Mouse (Mus musculus): ENCODE data around the gene Zfp286. TPM values are rescaled to one million over a fixed set of nuclear protein-coding genes. Genes with fewer than 3 reads are reported as not detected.

Gene Zfp286
- polyA plus RNA-seq, 1 experiment from 2014 or later = 31.0 TPM

DNA sequence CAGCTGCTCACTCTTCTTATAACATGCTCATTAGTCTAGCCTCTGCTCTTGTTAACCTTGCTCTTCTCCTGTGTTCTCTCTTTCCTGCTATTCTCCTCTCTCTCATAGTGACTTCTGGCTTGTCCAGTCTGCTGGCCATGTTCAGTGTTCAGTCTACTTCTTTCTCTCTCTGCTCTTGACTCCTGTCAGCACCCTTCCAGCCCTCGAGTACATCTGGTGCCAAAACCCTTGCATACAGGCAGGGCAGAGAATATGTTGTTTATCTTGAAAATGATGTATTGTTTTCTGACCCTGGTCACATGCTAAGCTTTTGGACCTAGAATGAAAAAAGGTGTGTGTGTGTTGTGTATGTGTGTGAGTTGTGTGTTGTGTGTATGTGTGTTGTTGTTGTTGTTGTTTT lies 24.2 kb upstream of the Zfp286 start:
- no peaks in the 10 kb centered on the region for H3K36me3 ChIP-seq (ENCODE audit: control insufficient read depth, insufficient read depth, low read length)
- H3K4me1 ChIP-seq (replicated peaks; ENCODE audit: control insufficient read depth, insufficient read depth, low read length) = no peaks in the 10 kb centered on the region
- no peak overlapping the region for H3K9ac ChIP-seq (ENCODE audit: low read length)
- H3K9me3 ChIP-seq (ENCODE audit: control insufficient read depth, low read length) = no peaks in the 10 kb centered on the region
- no peaks in the 10 kb centered on the region for H3K27me3 ChIP-seq (ENCODE audit: control insufficient read depth, insufficient read depth, low read length)
- DNase-seq (ENCODE audit: low spot score) = no peak
- 64% methylated on average over 1 of the region's 1 CpGs for WGBS
- no peak overlapping the region for H3K4me2 ChIP-seq (ENCODE audit: low read depth, low read length, severe bottlenecking)
- no peak for ATAC-seq (replicated peaks; ENCODE audit: low FRiP score)
- no peak overlapping the region for H3K27ac ChIP-seq (ENCODE audit: low read depth, low read length)
- H3K4me3 ChIP-seq (ENCODE audit: low read depth, low read length) = no peak overlapping the region

DNA sequence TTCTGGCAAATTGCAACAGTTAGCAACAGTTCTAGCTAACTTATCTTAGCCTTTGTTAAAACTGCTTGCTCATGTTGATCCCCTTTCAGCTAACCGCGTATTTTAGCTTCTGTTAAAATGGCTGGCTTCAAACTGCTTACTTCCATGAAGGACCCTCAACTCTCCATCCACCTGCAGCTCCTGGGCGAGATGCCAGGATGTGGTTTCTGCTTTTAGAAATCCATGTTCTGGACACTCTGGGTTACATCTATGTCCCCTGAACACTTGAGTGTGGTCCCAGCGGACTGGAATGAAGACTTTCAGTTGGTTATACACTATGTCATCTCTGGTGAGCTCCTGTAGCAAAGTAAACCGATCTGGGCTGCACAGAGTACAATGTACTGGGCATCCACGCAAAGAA lies 23.0 kb upstream of the Zfp286 start:
- H3K9ac ChIP-seq (ENCODE audit: low read length) = no peak overlapping the region
- H3K27me3 ChIP-seq (ENCODE audit: control insufficient read depth, insufficient read depth, low read length) = no peaks in the 10 kb centered on the region
- WGBS = 86% methylated on average over 6 of the region's 6 CpGs
- no peaks in the 10 kb centered on the region for H3K4me1 ChIP-seq (replicated peaks; ENCODE audit: control insufficient read depth, insufficient read depth, low read length)
- H3K36me3 ChIP-seq (ENCODE audit: control insufficient read depth, insufficient read depth, low read length) = no peaks in the 10 kb centered on the region
- no peaks in the 10 kb centered on the region for H3K9me3 ChIP-seq (ENCODE audit: control insufficient read depth, low read length)
- no peak overlapping the region for H3K4me2 ChIP-seq (ENCODE audit: low read depth, low read length, severe bottlenecking)
- DNase-seq (ENCODE audit: low spot score) (no peak), ATAC-seq (replicated peaks; ENCODE audit: low FRiP score) (no peak)
- H3K4me3 ChIP-seq (ENCODE audit: low read depth, low read length) = no peak overlapping the region
- H3K27ac ChIP-seq (ENCODE audit: low read depth, low read length) = no peak overlapping the region

DNA sequence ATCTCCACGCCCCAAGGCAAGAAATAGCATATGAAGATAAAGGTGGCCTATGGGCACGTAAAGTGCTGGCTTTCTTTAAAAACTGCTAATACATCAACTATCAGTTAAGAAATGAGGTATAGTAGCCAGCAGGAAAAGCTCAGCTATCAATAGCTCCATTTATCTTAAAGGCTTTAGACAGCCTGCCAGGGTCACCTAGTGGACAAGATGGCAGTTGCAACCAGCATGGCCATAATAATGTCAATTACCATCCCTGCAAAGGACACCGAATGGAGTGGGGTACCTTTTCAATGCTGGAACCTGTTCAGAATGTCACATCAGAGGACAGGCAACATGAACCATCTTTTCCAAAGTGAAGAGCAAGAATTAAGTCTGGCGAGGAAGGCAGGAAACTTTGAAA lies 19.9 kb upstream of the Zfp286 start:
- no peaks in the 10 kb centered on the region for H3K4me1 ChIP-seq (replicated peaks; ENCODE audit: control insufficient read depth, insufficient read depth, low read length)
- no peaks in the 10 kb centered on the region for H3K27me3 ChIP-seq (ENCODE audit: control insufficient read depth, insufficient read depth, low read length)
- H3K9me3 ChIP-seq (ENCODE audit: control insufficient read depth, low read length) = no peaks in the 10 kb centered on the region
- no peaks in the 10 kb centered on the region for H3K36me3 ChIP-seq (ENCODE audit: control insufficient read depth, insufficient read depth, low read length)
- ATAC-seq (replicated peaks; ENCODE audit: low FRiP score) (no peak), DNase-seq (ENCODE audit: low spot score) (no peak)
- no peak overlapping the region for H3K4me3 ChIP-seq (ENCODE audit: low read depth, low read length)
- no peak overlapping the region for H3K9ac ChIP-seq (ENCODE audit: low read length)
- H3K4me2 ChIP-seq (ENCODE audit: low read depth, low read length, severe bottlenecking) = no peak overlapping the region
- 69% methylated on average over 4 of the region's 4 CpGs for WGBS
- H3K27ac ChIP-seq (ENCODE audit: low read depth, low read length) = no peak overlapping the region

DNA sequence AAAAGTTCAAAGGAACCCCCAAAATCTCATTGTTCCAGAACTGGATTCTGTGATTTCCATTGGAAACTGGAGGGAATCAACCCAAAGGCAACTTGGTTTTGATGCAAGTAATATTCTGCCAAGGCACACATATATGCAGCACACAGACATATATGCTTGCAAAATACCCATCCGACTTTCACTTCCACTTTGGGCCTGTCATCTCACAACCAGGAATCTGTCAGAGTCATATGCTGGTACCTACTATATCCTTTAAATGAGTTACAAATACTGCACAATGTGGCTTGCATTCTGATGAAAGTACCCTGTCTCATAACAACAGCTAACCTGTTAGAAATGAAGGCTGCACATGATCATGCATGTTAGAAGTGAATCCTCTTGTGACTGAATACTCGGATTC lies 18.7 kb upstream of the Zfp286 start:
- Histone ChIP-seq H3K9ac (ENCODE audit: low read length) (no peak overlapping the region), H3K4me3 (ENCODE audit: low read depth, low read length) (no peak overlapping the region), H3K4me2 (ENCODE audit: low read depth, low read length, severe bottlenecking) (no peak overlapping the region), H3K4me1 (replicated peaks; ENCODE audit: control insufficient read depth, insufficient read depth, low read length) (no peaks in the 10 kb centered on the region), H3K9me3 (ENCODE audit: control insufficient read depth, low read length) (no peaks in the 10 kb centered on the region), H3K36me3 (ENCODE audit: control insufficient read depth, insufficient read depth, low read length) (no peaks in the 10 kb centered on the region), H3K27me3 (ENCODE audit: control insufficient read depth, insufficient read depth, low read length) (no peaks in the 10 kb centered on the region), H3K27ac (ENCODE audit: low read depth, low read length) (no peak overlapping the region)
- ATAC-seq (replicated peaks; ENCODE audit: low FRiP score) = no peak
- 82% methylated on average over 2 of the region's 2 CpGs for WGBS
- no peak for DNase-seq (ENCODE audit: low spot score)

DNA sequence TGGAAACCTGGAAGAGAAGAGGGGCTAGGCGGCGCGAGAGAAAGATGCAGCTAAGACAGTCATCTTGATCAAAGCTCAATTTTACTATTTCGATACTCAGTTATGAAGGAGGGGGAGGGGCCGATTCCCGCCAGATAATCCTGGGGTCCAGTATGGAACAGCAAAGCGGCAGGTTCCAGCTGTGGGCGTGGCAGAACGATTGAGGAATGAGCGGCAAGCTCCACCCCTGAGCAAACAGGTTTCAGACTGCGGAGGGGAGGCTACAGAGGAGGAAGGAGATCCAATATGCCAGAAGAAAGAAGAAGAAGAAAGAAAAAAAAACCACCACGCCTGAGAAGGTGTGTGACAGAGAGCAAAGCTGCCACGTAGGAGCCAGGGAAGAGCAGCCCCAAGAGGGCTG lies 14.9 kb upstream of the Zfp286 start:
- Histone ChIP-seq H3K4me1 (replicated peaks; ENCODE audit: control insufficient read depth, insufficient read depth, low read length) (no peaks in the 10 kb centered on the region), H3K36me3 (ENCODE audit: control insufficient read depth, insufficient read depth, low read length) (no peaks in the 10 kb centered on the region), H3K4me2 (ENCODE audit: low read depth, low read length, severe bottlenecking) (no peak overlapping the region), H3K27me3 (ENCODE audit: control insufficient read depth, insufficient read depth, low read length) (no peaks in the 10 kb centered on the region), H3K27ac (ENCODE audit: low read depth, low read length) (no peak overlapping the region), H3K4me3 (ENCODE audit: low read depth, low read length) (no peak overlapping the region), H3K9ac (ENCODE audit: low read length) (no peak overlapping the region), H3K9me3 (ENCODE audit: control insufficient read depth, low read length) (no peaks in the 10 kb centered on the region)
- DNase-seq (ENCODE audit: low spot score) = no peak
- no peak for ATAC-seq (replicated peaks; ENCODE audit: low FRiP score)
- whole genome bisulfite sequencing = 63% methylated on average over 13 of the region's 13 CpGs

DNA sequence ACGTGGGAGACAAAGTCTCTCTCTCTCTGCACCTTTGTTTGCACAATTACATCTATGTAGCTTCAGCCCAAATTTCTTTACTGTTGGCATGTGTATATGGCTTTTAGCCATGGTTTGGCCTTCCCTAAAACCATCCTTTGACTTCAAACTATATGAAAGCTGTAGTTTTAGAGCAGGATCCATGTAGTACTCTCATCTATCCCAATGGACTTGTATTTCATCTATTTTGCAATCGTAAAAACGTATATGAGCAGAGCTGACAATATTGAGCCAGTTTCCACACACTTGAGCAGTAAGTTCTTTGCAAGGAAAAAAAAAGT lies 315 bp upstream of the Zfp286 start:
- Histone ChIP-seq H3K4me3 (ENCODE audit: low read depth, low read length) (peak overlapping the region; percentile 34), H3K4me1 (replicated peaks; ENCODE audit: control insufficient read depth, insufficient read depth, low read length) (no peaks in the 10 kb centered on the region), H3K9me3 (ENCODE audit: control insufficient read depth, low read length) (no peaks in the 10 kb centered on the region), H3K36me3 (ENCODE audit: control insufficient read depth, insufficient read depth, low read length) (no peaks in the 10 kb centered on the region; the same call in 1 of the 2 replicates), H3K27me3 (ENCODE audit: control insufficient read depth, insufficient read depth, low read length) (no peaks in the 10 kb centered on the region), H3K27ac (ENCODE audit: low read depth, low read length) (no peak overlapping the region), H3K4me2 (ENCODE audit: low read depth, low read length, severe bottlenecking) (peak overlapping the region; percentile 69), H3K9ac (ENCODE audit: low read length) (peak overlapping the region; percentile 37)
- no peak for DNase-seq (ENCODE audit: low spot score)
- 60% methylated on average over 3 of the region's 3 CpGs for whole genome bisulfite sequencing
- no peak for ATAC-seq (replicated peaks; ENCODE audit: low FRiP score)

DNA sequence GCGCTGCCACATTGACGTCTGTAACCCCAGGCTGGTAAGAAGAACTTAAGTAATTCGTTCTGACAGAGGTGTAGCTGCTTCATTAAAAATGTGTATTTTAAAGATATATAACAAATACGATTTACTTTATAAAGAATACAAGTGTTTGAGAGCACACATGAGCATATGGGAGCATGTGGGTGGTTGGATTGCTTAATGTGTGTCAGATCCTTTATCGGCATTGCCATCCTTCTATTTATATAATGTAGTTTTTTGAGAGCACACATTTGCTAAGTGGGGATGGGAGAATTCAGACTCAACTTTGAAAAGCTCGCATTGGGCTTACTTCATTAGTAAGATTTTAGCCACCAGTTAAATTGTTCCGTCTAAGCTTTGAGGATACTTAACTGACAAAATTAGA lies 12.8 kb downstream of the Zfp286 start:
- Histone ChIP-seq H3K27ac (ENCODE audit: low read depth, low read length) (no peak overlapping the region), H3K36me3 (ENCODE audit: control insufficient read depth, insufficient read depth, low read length) (peaks cover 27% of the 10 kb centered on the region)

DNA sequence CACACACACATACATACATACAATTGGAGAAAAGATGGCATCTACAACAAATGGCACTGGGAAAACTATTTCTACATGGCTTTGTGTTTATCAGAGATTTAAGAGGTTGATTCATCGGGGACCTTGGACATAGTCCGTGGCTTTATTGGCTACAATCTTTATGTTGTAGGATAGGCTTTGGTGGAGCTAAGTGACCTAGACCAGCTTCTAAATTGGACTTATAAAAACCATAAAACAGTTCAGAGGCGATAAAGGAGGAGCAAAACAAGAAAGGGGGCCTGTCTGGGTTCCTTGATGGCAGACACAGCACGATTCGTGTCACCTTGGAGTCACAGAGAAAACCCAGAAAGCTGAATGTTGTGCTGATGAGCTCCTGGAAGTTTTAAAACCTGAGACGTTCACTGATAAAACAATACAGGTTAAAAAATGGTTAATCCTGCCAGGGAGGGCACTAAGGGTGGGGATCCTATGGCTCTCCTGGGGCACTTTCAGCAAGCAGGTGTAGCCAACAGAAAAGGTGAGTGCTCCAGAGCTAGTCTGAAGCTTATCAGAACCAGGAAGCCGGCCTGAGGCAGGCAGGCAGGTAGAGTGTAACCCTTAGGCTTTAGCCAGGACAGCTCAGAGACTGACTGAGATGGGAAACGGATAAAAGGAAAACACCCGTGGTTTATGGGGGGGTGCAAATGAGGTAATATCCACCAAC lies 28.4 kb downstream of the Zfp286 start:
- Histone ChIP-seq H3K9ac (ENCODE audit: low read length) (no peak overlapping the region), H3K4me3 (ENCODE audit: low read depth, low read length) (no peak overlapping the region), H3K9me3 (ENCODE audit: control insufficient read depth, low read length) (no peaks in the 10 kb centered on the region), H3K4me1 (replicated peaks; ENCODE audit: control insufficient read depth, insufficient read depth, low read length) (no peaks in the 10 kb centered on the region; the same call in 1 of the 2 replicates), H3K27me3 (ENCODE audit: control insufficient read depth, insufficient read depth, low read length) (no peaks in the 10 kb centered on the region; the same call in 1 of the 2 replicates), H3K27ac (ENCODE audit: low read depth, low read length) (no peak overlapping the region), H3K36me3 (ENCODE audit: control insufficient read depth, insufficient read depth, low read length) (no peaks in the 10 kb centered on the region), H3K4me2 (ENCODE audit: low read depth, low read length, severe bottlenecking) (no peak overlapping the region)
- ATAC-seq (replicated peaks; ENCODE audit: low FRiP score) = no peak
- 82% methylated on average over 9 of the region's 9 CpGs for whole genome bisulfite sequencing
- DNase-seq (ENCODE audit: low spot score) = no peak

More for the DNA sequence above, 12.8 kb downstream of the Zfp286 start:
- H3K9ac ChIP-seq (ENCODE audit: low read length) = no peak overlapping the region
- H3K4me1 ChIP-seq (replicated peaks; ENCODE audit: control insufficient read depth, insufficient read depth, low read length) = no peaks in the 10 kb centered on the region
- no peaks in the 10 kb centered on the region for H3K27me3 ChIP-seq (ENCODE audit: control insufficient read depth, insufficient read depth, low read length)
- H3K4me3 ChIP-seq (ENCODE audit: low read depth, low read length) = no peak overlapping the region
- WGBS = 94% methylated on average over 7 of the region's 7 CpGs
- H3K9me3 ChIP-seq (ENCODE audit: control insufficient read depth, low read length) = peaks cover 38% of the 10 kb centered on the region
- no peak overlapping the region for H3K4me2 ChIP-seq (ENCODE audit: low read depth, low read length, severe bottlenecking)
- ATAC-seq (replicated peaks; ENCODE audit: low FRiP score) = no peak
- no peak for DNase-seq (ENCODE audit: low spot score)

DNA sequence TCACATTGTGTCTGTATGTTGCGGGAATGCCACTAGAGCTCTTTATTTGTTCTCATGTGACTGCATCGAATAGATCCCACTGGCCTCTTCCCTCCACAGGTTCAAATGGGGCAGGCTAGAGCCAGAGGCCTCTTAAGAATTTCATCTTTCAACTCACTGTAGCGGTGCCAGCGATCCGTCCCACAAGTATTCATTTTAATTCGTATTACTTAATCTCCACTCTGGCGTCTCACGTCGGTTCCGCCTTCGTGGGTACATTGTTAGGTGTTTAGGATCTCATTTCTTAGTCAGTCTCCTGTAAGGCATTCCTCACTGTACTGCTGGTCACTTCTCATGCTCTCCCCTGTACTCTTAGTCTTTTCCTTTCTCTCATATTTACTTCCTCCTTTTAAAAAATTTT lies 30.8 kb downstream of the Zfp286 start:
- 90% methylated on average over 11 of the region's 11 CpGs for WGBS
- ATAC-seq (replicated peaks; ENCODE audit: low FRiP score) (no peak), DNase-seq (ENCODE audit: low spot score) (no peak)
- Histone ChIP-seq H3K9me3 (ENCODE audit: control insufficient read depth, low read length) (no peaks in the 10 kb centered on the region), H3K4me2 (ENCODE audit: low read depth, low read length, severe bottlenecking) (no peak overlapping the region), H3K27me3 (ENCODE audit: control insufficient read depth, insufficient read depth, low read length) (no peaks in the 10 kb centered on the region; the same call in 1 of the 2 replicates), H3K4me3 (ENCODE audit: low read depth, low read length) (no peak overlapping the region), H3K9ac (ENCODE audit: low read length) (no peak overlapping the region), H3K27ac (ENCODE audit: low read depth, low read length) (no peak overlapping the region), H3K4me1 (replicated peaks; ENCODE audit: control insufficient read depth, insufficient read depth, low read length) (no peaks in the 10 kb centered on the region; the same call in 1 of the 2 replicates), H3K36me3 (ENCODE audit: control insufficient read depth, insufficient read depth, low read length) (no peaks in the 10 kb centered on the region)
